Mouse (Mus musculus) left cerebral cortex, postnatal 4 days (tissue): ENCODE measurements around the gene Ankrd27. TPM values are rescaled to one million over a fixed set of nuclear protein-coding genes. Genes with fewer than 3 reads are reported as not detected.

ENCODE experiments used
- DNase-seq: peaks from one replicate; pipeline ENCODE4 v3.0.0-alpha.2; 2022
- intact Hi-C: fragments of 180-260 bp; cut with DNase I; formaldehyde crosslinking; loops from one replicate; pipeline ENCODE4 v1.15.1; 2025
- total RNA-seq, 2 experiments: library from RNA; stranded (reverse); gene quantifications; 2 replicates each; pipeline ENCODE4 v1.2.3; 2021

Gene Ankrd27
- total RNA-seq, 2 experiments from 2014 or later = 56.1 to 63.3 TPM

GRCm38 (mm10) chr7:35582719-35583118 is 3.3 kb upstream of the Ankrd27 start:
- intact Hi-C loops = no loop called here
- DNase-seq = no peak

- intact Hi-C loops = no loop called here
- DNase-seq = no peak
Observed at GRCm38 (mm10) chr7:35583476-35584025, 2.5 kb upstream of the Ankrd27 start.

- intact Hi-C loops = no loop called here
- DNase-seq = no peak
Observed at GRCm38 (mm10) chr7:35584068-35584785, 1.8 kb upstream of the Ankrd27 start.

GRCm38 (mm10) chr7:35584786-35585190 is 1.3 kb upstream of the Ankrd27 start:
- intact Hi-C loops = no loop called here

GRCm38 (mm10) chr7:35585191-35586054 is 621 bp upstream of the Ankrd27 start, which contains the start of gene Rgs9bp:
Rgs9bp (minus strand) TSS chr7:35585582.
- peak; percentile 49 for DNase-seq
- intact Hi-C loops = no loop called here

More at GRCm38 (mm10) chr7:35584786-35585190, 1.3 kb upstream of the Ankrd27 start:
- DNase-seq = no peak

GRCm38 (mm10) chr7:35586906-35587445 is 932 bp downstream of the Ankrd27 start:
- no peak for DNase-seq
- intact Hi-C loops = no loop called here

- intact Hi-C loops = no loop called here
- no peak for DNase-seq
Observed at GRCm38 (mm10) chr7:35587728-35588127, 1.7 kb downstream of the Ankrd27 start.

- intact Hi-C loops = no loop called here
- DNase-seq = no peak
Observed at GRCm38 (mm10) chr7:35588680-35589428, 2.8 kb downstream of the Ankrd27 start.

GRCm38 (mm10) chr7:35589485-35589884 is 3.4 kb downstream of the Ankrd27 start:
- no peak for DNase-seq
- intact Hi-C loops = no loop called here

- DNase-seq = no peak
- intact Hi-C loops = no loop called here
Observed at GRCm38 (mm10) chr7:35590731-35591191, 4.7 kb downstream of the Ankrd27 start.

GRCm38 (mm10) chr7:35594311-35594710 is 8.3 kb downstream of the Ankrd27 start:
- DNase-seq = no peak
- intact Hi-C loops = no loop called here

- intact Hi-C loops = no loop called here
- DNase-seq = no peak
Observed at GRCm38 (mm10) chr7:35599492-35599891, 13.4 kb downstream of the Ankrd27 start.

GRCm38 (mm10) chr7:35600031-35600430 is 14.0 kb downstream of the Ankrd27 start:
- DNase-seq = no peak
- intact Hi-C loops = no loop called here

GRCm38 (mm10) chr7:35601106-35601505 is 15.1 kb downstream of the Ankrd27 start:
- intact Hi-C loops = no loop called here

GRCm38 (mm10) chr7:35602766-35603165 is 16.7 kb downstream of the Ankrd27 start:
- intact Hi-C loops = no loop called here
- DNase-seq = no peak

More at GRCm38 (mm10) chr7:35601106-35601505, 15.1 kb downstream of the Ankrd27 start:
- no peak for DNase-seq

- intact Hi-C loops = no loop called here
- DNase-seq = no peak
Observed at GRCm38 (mm10) chr7:35606816-35607215, 20.8 kb downstream of the Ankrd27 start.

- intact Hi-C loops = no loop called here
- DNase-seq = no peak
Observed at GRCm38 (mm10) chr7:35609245-35609644, 23.2 kb downstream of the Ankrd27 start.

GRCm38 (mm10) chr7:35617513-35617912 is 31.5 kb downstream of the Ankrd27 start:
- DNase-seq = no peak
- intact Hi-C loops = no loop called here

GRCm38 (mm10) chr7:35622626-35623025 is 36.6 kb downstream of the Ankrd27 start:
- intact Hi-C loops = no loop called here

GRCm38 (mm10) chr7:35626038-35626437 is 40.0 kb downstream of the Ankrd27 start:
- intact Hi-C loops = no loop called here
- DNase-seq = no peak

More at GRCm38 (mm10) chr7:35622626-35623025, 36.6 kb downstream of the Ankrd27 start:
- DNase-seq = no peak
